Mouse (Mus musculus): ENCODE measurements at regions not wholly inside any gene's neighbourhood (a gene's known extent, or its start where the extent isn't known, plus 50 kb on each side); places are given as distances from the start of the nearest gene placed in this dataset.

DNA sequence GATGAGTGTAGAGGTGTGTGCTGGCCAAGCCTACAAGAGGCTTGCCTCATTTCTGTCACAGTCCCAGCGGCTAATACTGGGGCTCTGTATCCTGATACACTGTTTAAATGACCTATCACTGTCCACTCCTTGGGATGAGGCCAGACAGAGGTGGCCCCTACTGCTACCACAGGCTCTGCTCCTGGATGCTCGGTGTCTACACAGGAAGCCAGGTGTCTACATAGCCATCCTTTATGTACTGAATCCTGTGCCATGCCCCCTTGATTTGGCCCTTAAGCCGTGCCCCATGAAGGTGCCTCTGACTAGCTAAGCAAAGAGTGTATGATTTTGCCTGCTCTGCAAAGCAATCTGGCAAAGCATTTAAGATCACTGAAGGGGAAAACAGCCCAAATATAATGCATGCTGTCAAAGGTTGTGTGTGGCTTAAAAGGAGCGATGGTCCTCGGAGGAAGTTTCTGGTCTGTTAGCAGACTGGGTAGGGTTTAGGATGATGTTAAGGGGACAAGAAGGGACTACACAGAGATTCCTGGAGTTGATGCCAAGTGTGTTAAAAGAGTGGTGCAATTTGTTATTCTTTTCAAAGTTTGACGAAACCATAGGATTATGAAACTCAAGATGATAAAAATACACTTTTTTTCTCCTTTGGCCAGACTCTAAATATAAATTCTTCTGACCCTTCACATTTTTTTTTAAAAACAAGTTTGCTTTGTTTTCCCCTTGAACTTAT lies 104.2 kb downstream of the E030025P04Rik start:
- no peak for DNase-seq (ENCODE audit: low spot score in 2 of 2)

GRCm38 (mm10) chr11:109039060-109039791 lies 104.9 kb downstream of the E030025P04Rik start:
- DNase-seq (ENCODE audit: low spot score in 2 of 2): no peak

GRCm38 (mm10) chr11:109038136-109038535 lies 106.0 kb downstream of the E030025P04Rik start:
- no peak for DNase-seq (ENCODE audit: low spot score in 2 of 2)

DNA sequence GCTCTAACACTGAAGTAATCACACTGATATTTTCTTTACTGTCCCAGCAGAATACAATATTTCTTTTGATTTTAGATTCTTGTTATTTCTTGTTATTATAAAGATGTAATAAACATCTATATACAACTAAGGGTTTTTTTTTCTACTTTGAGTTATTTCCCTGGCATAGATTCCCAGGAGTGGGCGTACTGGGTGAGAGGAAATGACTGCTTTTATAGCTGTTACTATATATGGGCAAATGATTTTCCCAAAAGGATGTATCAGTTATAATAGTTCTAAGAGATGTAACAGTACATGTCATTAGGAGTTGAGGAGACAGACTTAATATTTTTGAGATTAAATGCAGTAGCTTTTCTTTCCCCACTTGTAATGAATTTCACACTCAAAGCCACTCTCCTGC lies 109.6 kb downstream of the E030025P04Rik start:
- peak in 1 of 2 experiments; percentile 7 for DNase-seq (ENCODE audit: low spot score in 2 of 2)

GRCm38 (mm10) chr11:109034072-109034471 lies 110.1 kb downstream of the E030025P04Rik start:
- DNase-seq (ENCODE audit: low spot score in 2 of 2): no peak

DNA sequence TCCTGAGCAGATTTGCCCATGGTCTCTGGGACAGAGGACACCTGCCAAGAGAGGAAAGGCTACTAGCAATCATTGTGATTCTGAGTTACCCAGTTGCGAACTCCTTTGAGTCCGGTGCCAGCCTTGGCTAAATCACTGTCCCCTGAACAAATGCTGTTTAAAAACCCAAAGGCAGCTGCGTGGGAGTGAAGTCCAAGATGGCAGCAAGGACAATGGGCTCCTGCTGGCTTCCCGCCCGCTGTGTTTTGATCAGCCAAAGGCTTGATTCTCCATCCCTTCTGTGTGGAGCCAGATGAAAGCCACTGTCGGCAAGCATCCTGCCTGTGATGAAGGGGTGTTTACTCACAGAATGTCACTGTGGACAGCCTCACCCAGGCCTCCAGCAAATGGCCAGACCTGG lies 111.4 kb downstream of the E030025P04Rik start:
- DNase-seq (ENCODE audit: low spot score in 2 of 2): peak in 1 of 2 experiments; percentile 59

DNA sequence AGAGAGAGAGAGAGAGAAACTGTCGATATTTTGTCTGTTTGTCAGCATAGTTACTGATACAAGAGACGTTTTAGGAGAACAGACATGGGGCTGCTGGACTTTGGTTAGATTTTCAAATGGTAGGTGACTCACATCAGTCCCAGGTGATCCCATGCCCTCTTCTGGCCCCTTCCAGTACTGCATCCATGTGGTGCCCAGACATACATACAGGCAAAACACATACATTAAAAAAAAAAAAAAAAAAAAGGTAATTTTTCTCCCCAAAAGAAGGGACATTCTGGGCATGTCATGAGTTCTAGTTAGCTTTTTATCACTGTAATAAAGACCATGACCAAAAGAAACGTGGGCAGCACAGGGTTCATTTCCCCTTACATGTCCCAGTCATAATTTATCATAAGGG lies 110.3 kb downstream of the Axin2 start:
- peak in 1 of 2 experiments; percentile 46 for DNase-seq (ENCODE audit: low spot score in 2 of 2)

DNA sequence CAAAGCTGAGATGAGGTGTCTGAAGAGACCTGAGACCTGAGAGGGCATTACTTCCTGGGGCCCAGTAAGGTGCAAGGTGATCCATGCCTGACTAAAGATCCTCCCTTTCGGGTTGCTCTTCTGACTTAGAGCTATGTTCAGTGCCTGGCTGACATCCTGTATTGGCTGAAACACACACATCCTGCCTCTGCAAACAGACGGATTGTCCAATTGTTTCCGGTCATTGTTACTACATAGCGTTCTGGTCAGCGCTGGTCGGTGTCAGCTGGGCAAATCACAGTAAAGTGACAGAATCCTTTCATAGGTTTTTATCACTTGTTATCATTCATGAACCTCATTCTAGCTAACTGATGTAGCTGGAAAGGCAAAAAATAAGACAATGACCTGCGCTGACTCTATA lies 109.7 kb downstream of the Axin2 start:
- DNase-seq (ENCODE audit: low spot score in 2 of 2): no peak

GRCm38 (mm10) chr11:109014806-109015205 lies 94.7 kb downstream of the Axin2 start:
- no peak for DNase-seq (ENCODE audit: low spot score in 2 of 2)

DNA sequence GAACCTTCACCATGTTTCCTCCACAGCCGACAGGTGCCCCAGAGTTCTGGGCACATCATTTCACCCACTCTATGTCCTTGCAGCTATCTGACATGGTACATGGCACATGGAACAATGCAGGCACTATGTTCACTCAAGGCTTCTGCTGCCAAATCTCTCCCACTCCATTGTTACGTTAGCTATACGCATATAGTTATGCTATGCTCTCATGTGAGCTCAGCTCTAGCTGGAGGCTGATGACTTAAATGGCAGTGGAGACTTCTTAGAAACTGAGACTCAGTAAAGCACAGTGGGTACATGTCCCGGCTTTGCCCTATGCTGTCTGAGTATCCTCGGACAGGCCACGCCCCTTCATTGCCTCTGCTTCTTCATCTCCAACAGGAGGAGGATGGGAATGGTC lies 91.0 kb downstream of the Axin2 start:
- DNase-seq (ENCODE audit: low spot score in 2 of 2): no peak

DNA sequence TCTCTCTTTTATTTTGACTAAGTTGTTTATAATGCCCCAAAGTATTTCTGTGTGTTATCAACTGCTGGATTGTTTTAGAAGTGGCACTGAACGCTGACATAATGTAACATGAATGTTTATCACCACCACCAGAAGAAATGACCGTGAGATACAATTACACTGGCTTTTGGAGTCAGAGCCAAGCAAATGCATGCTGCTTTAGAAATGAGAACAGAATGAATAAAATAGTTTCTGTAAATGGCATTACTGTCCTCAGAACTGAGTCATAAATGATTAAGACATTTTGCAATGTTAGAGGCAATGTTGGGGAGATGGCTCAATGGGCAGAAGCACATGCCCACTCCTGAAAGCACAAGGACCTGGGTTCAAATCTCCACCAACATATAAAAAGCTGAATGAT lies 88.7 kb downstream of the Axin2 start:
- DNase-seq (ENCODE audit: low spot score in 2 of 2): no peak

DNA sequence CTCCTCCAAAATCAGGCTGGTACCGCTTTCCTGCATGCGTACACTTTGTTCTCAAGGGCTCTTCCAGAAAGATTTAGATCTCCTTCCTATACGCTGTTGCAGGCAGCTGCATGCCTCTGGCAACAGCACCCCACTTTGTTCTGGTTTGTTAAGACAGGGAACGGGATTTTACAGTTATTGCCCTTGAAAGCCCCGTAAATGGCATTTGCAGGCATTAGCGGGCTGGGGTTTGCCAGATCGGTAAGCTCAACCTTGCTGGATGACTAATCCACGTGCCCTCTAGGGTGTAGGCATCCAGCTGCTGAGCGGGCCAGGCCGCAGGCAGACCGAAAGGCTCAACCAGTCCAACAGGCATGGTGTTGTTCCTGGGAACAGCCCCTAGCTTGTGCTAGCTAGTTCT lies 85.5 kb downstream of the Axin2 start:
- no peak for DNase-seq (ENCODE audit: low spot score in 2 of 2)
